Mouse (Mus musculus): ENCODE data around the gene Iglon5.

The Iglon5 gene

GRCm38 (mm10) chr7:43465344-43466098 lies 24.4 kb downstream of the Iglon5 start:
- DNase-seq (ENCODE audit: low read depth) = peak; percentile 96

DNA sequence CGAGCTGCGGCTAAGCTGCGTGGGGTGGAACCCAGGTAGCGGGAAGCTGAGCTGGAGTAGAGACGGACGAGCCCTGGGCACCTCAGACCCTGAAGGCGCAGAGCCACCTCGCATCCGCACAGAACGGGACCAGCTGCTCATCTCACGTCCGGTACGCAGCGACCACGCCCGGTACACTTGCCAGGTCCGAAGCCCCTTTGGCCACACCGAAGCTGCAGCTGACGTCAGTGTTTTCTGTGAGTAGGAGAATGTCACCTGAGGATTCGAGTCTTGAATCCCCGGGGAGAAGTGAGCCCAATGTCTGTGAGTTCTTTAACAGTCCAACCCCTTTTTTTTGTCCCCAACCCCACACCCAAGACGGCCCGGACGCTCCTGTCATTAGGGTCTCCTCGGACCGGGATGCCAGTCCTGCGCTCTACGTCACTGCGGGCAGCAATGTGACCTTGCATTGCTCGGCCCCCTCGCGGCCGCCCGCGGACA lies 25.0 kb downstream of the Iglon5 start:
- DNase-seq (ENCODE audit: low read depth) = peak; percentile 43

DNA sequence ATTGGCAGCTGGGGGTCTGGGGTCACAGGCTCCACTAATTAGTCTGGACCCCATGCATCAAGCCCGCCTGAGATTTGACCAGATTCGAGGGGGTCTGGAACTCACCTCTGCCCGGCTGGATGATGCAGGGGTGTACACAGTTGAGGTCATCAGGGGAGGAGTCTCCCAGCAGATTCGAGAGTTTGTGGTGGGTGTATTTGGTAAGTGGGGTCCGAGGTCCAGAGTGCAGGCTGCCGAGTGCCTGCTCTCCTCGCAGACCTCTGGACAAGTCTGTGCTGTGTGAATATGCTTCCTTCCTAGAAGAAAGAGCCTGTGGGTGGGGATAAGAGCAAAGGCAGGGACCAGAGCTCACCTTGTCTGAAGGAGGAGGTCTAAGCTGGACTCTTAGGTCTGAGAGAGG lies 25.9 kb downstream of the Iglon5 start:
- no peak for DNase-seq (ENCODE audit: low read depth)

DNA sequence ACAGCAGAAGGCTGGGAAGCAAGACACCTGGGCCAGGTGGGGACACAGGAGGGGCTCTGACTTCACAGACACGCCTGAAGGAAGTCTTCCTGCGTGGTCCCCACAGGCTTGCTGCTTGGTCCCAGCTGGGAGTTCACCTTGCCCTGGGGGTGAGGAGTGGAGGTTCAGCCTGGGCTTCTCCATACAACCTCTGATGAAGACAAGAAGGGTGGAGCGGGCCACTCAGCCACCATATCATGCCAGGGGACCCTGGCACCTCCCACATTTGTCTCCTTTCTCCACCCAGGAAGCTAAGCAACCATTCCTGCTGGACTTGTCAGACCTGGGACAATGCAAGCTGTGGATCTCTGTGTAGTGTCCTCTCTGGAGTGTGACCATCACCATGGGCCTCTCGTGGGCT lies 27.0 kb downstream of the Iglon5 start, which contains the start of gene Vsig10l:
Gene Vsig10l, plus strand, starts transcription at position 301 of the 400 bp plus-strand sequence.
- DNase-seq (ENCODE audit: low read depth) = no peak

DNA sequence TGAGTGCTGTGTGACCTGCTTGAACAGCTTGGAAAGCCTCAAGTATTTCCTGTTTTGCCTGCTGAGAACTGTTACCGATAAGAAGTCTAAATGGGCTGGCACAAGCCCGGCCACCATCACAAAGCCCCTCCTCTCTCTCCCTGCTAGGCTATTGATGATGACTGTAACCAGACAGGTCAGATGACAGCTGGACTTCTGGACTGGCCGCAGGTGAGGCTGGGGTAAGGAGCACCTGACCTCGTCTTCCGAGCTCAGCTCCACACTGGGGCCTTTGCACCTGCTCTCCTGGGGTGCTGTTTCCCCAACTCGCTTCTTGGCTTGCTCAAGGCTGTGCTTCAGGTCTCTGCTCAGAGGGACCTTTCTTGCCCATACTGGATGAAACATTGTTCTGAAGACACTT lies 35.5 kb downstream of the Iglon5 start:
- no peak for DNase-seq (ENCODE audit: low read depth)

DNA sequence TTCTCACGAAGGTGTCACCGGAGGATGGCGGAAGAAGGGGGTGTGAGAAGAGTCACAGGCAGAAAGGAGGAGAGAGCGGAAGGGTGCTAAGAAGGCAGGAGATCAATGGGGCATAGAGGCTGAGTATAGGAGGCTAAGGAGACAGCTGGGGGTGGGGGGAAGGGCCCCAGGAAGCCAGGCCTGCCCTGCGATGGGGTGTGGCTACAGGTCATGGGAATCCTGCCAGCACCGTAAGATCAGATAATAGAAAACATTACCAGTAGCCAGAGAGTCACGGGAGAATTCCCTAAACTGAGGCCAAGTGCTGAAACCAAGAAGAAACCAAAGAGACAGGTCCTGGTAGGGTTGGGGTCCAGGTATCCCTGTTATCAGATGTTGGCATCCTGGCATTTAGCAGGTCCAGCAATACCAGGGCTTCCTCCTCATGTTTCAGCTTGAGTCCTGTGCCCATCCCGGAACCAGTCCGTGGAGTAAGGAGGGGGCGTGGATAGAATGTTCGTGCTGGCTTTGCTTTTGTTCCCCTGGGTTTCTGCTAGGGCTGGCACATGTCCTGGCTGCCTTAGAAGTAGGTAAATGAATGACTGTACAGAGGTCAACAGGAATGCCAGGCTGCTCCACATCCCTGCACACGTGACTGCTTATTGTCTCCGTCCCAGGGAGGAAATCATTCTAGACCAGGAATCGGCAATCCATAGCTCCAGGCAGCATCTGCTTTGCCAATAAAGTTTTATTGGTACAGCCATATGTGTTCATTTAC lies 36.1 kb downstream of the Iglon5 start:
- DNase-seq (ENCODE audit: low read depth) = no peak

DNA sequence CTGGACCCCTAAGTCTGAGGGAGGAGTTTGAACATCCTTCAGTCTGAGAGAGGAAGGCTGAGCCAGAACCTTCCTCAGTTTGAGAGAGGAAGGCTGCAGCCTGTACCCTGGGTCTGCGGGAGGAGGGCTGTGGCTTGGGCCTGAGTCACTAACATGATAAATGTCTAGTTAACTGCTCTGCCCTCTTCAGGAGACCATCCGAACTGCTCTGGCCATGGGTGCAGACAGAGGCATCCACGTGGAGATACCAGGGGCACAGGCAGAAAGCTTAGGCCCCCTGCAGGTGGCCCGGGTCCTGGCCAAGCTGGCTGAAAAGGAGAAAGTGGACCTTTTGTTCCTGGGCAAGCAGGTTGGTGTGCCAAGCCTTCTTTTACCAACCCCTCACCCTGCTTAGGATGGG lies 37.3 kb downstream of the Iglon5 start:
- no peak for DNase-seq (ENCODE audit: low read depth)

GRCm38 (mm10) chr7:43451726-43452125 lies 38.1 kb downstream of the Iglon5 start:
- DNase-seq (ENCODE audit: low read depth) = no peak

DNA sequence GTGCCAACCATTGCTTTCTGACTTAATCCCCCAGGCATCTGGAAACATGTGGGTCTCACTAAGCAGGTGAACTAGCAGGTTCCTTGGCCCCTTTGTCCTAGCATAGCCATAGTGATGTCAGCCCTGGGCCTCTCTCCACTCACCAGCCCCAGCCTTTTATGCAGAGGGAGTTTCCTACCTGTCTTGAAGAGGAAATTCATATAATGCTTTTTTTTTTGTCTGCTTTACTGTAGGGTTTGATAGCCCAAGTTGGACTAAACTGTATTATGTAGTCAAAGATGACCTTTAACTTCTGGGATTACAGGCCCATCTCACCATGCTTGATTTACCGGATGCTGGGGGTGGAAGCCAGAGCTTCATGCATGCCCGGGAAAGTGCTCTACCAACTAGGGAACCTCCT lies 40.1 kb downstream of the Iglon5 start:
- no peak for DNase-seq (ENCODE audit: low read depth)

GRCm38 (mm10) chr7:43448246-43448645 lies 41.6 kb downstream of the Iglon5 start:
- no peak for DNase-seq (ENCODE audit: low read depth)

GRCm38 (mm10) chr7:43447801-43448200 lies 42.1 kb downstream of the Iglon5 start:
- no peak for DNase-seq (ENCODE audit: low read depth)

DNA sequence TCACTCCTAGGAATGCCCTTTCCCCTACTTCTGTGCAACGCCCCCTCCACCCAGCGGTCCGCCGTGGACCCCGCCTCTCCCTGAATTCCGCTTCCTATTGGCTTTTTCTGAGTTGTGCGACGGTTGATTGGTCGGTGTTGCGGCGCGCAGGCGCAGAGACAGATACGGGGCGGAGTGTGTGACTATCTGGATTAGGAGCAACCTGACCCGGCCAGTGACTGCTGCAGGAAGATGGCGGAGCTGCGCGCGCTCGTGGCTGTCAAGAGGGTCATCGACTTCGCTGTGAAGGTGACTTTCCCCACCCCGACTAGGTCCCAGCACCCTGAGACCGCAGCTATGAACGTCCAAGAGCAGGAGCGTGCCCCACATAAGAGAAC lies 46.0 kb downstream of the Iglon5 start, which contains the start of the genes Etfb and Gm45233:
Gene Etfb, plus strand, starts transcription at position 167 of the 377 bp plus-strand sequence.
Gene Gm45233, plus strand, starts transcription at position 212 of the 377 bp plus-strand sequence.
- DNase-seq (ENCODE audit: low read depth) = peak; percentile 92

- peak; percentile 80 for DNase-seq (ENCODE audit: low read depth)
These were observed 46.6 kb downstream of the Iglon5 start for GRCm38 (mm10) chr7:43443126-43443916.

GRCm38 (mm10) chr7:43442684-43443083 lies 47.2 kb downstream of the Iglon5 start:
- no peak for DNase-seq (ENCODE audit: low read depth)

DNA sequence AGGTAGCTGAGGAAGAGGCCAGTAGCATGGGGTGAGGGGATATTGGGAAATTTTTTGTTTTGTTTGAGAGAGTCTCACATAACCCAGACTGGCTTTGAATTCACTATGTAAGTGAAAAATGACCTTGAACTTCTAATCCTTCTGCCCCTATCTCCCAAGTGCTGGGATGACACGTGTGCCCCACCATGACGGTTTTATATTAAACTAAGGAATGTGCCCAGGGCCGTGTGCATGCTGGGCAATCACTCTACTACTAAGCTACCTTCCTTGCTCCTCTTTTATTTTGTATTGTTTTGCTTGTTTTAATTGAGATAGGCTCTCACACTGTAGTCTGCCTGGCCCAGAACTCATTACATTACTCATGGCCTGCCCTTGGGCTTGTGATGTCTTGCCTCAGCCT lies 48.8 kb downstream of the Iglon5 start:
- no peak for DNase-seq (ENCODE audit: low read depth)

GRCm38 (mm10) chr7:43440482-43440881 lies 49.4 kb downstream of the Iglon5 start, which contains the start of gene Cldnd2:
Cldnd2 (plus strand) TSS chr7:43440782.
- DNase-seq (ENCODE audit: low read depth) = no peak

- DNase-seq (ENCODE audit: low read depth) = no peak
These were observed 51.3 kb downstream of the Iglon5 start for GRCm38 (mm10) chr7:43438611-43439010.

GRCm38 (mm10) chr7:43436341-43437255 lies 53.3 kb downstream of the Iglon5 start, which contains the start of gene Nkg7:
Nkg7 (plus strand) TSS chr7:43437073.
- no peak for DNase-seq (ENCODE audit: low read depth)

GRCm38 (mm10) chr7:43434676-43435075 lies 55.2 kb downstream of the Iglon5 start:
- no peak for DNase-seq (ENCODE audit: low read depth)

DNA sequence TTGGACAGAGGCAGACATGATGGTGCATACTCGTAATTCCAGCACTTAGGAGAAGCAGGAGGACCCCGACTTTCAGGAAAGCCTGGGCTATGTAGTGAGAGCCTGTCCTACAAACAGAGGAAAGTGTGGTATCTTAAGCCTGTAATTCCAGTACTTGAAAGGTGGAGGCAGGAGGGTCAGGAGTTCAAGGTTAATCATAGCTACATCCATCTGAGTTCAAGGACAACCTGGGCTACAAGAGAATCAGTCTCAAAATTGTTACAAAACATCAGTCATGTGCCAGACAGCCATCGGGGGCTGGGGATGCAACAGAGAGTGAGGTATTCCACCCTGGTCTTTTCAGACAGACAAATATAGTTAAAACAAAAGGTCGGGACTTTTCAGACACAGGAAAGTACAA lies 57.0 kb downstream of the Iglon5 start:
- no peak for DNase-seq (ENCODE audit: low read depth)

GRCm38 (mm10) chr7:43429500-43429899 lies 60.4 kb downstream of the Iglon5 start:
- DNase-seq (ENCODE audit: low read depth) = no peak

Data from naive thymus-derived CD4-positive, alpha-beta T cell, adult 2 months (primary cell).